Mouse (Mus musculus) limb, embryonic 13.5 days (tissue): ENCODE results near the gene Arl3. TPM values are rescaled to one million over a fixed set of nuclear protein-coding genes. Genes with fewer than 3 reads are reported as not detected.

Experiments
- ATAC-seq: fragments of 200-750 bp; cut with Nextera tagmentation; 2 replicates; pipeline ENCODE4 v1.8.0; 2017; ENCODE audit warnings: low read depth, moderate number of reproducible peaks, moderate TSS enrichment; ENCODE audit not compliant: low FRiP score
- H3K27ac ChIP-seq: fragments of 300-500 bp; sonication (generic); 2 replicates; pipeline ENCODE4 v1.5.1; 2015; ENCODE audit warnings: inconsistent platforms, mild to moderate bottlenecking, moderate library complexity
- H3K27me3 ChIP-seq: fragments of 300-500 bp; sonication (generic); 2 replicates; pipeline ENCODE4 v1.6.1; 2015; ENCODE audit warnings: mild to moderate bottlenecking, inconsistent platforms
- H3K36me3 ChIP-seq: fragments of 300-500 bp; sonication (generic); 2 replicates; pipeline ENCODE4 v1.6.1; 2015; ENCODE audit warnings: inconsistent platforms, mild to moderate bottlenecking, moderate library complexity
- H3K4me1 ChIP-seq: fragments of 300-500 bp; sonication (generic); 2 replicates; pipeline ENCODE4 v1.6.1; 2015; ENCODE audit warnings: inconsistent platforms
- H3K4me2 ChIP-seq: fragments of 300-500 bp; sonication (generic); replicated peaks from 2 replicates; pipeline ENCODE4 v1.6.1; 2015; ENCODE audit warnings: inconsistent platforms, mild to moderate bottlenecking, moderate library complexity
- H3K4me3 ChIP-seq: fragments of 300-500 bp; sonication (generic); 2 replicates; pipeline ENCODE4 v1.5.1; 2015; ENCODE audit warnings: moderate library complexity, mild to moderate bottlenecking, inconsistent platforms
- H3K9ac ChIP-seq: fragments of 300-500 bp; sonication (generic); 2 replicates; pipeline ENCODE4 v1.6.1; 2015; ENCODE audit warnings: mild to moderate bottlenecking, inconsistent platforms
- H3K9me3 ChIP-seq: fragments of 300-500 bp; sonication (generic); 2 replicates; pipeline ENCODE4 v1.6.1; 2016; ENCODE audit warnings: inconsistent platforms
- WGBS: fragments of 180-500 bp; shearing (Covaris S2); methylation state at CpG from one replicate; pipeline ENCODE4 v1.1.7; 2015; 5-methylcytosine and 5-hydroxymethylcytosine counted together
- polyA plus RNA-seq: library from polyadenylated mRNA; unstranded; fragments of >200 nt; fragmentation: Nextera tagmentation; extraction: Ambion mirVana; gene quantifications from 2 replicates; pipeline ENCODE4 v1.2.1, GENCODE M21; 2015

Gene Arl3
- polyA plus RNA-seq, 1 experiment from 2014 or later: 178 TPM

- 89% methylated on average over 13 of the region's 13 CpGs for WGBS
- Histone ChIP-seq H3K27ac (no peak overlapping the region), H3K27me3 (no peaks in the 10 kb centered on the region), H3K9ac (no peak overlapping the region), H3K4me2 (no peak overlapping the region), H3K4me3 (no peak overlapping the region), H3K36me3 (peaks cover 63% of the 10 kb centered on the region), H3K4me1 (no peaks in the 10 kb centered on the region), H3K9me3 (no peaks in the 10 kb centered on the region)
- no peak for ATAC-seq
These were observed 33.7 kb upstream of the Arl3 start for GRCm38 (mm10) chr19:46606718-46607117.

- H3K9ac ChIP-seq: no peak overlapping the region
- no peaks in the 10 kb centered on the region for H3K9me3 ChIP-seq
- no peak overlapping the region for H3K27ac ChIP-seq
- WGBS: 90% methylated on average over 4 of the region's 4 CpGs
- H3K27me3 ChIP-seq: no peaks in the 10 kb centered on the region
- peaks cover 17% of the 10 kb centered on the region for H3K4me1 ChIP-seq
- peaks cover 42% of the 10 kb centered on the region for H3K36me3 ChIP-seq
- no peak overlapping the region for H3K4me2 ChIP-seq
- ATAC-seq: no peak
- H3K4me3 ChIP-seq: no peak overlapping the region
These were observed 29.4 kb upstream of the Arl3 start for GRCm38 (mm10) chr19:46602406-46602805.

- 90% methylated on average over 14 of the region's 14 CpGs for WGBS
- no peak for ATAC-seq
- Histone ChIP-seq H3K4me1 (peaks cover 17% of the 10 kb centered on the region), H3K27me3 (no peaks in the 10 kb centered on the region), H3K27ac (no peak overlapping the region), H3K9ac (no peak overlapping the region), H3K4me2 (no peak overlapping the region), H3K36me3 (peaks cover 37% of the 10 kb centered on the region), H3K9me3 (no peaks in the 10 kb centered on the region), H3K4me3 (no peak overlapping the region)
These were observed 28.5 kb upstream of the Arl3 start for GRCm38 (mm10) chr19:46601491-46601890.

- peaks cover 17% of the 10 kb centered on the region for H3K4me1 ChIP-seq
- no peak for ATAC-seq
- peak overlapping the region; percentile 88; the same call in 1 of the 2 replicates for H3K9ac ChIP-seq
- no peaks in the 10 kb centered on the region for H3K9me3 ChIP-seq
- H3K27ac ChIP-seq: no peak overlapping the region
- H3K27me3 ChIP-seq: no peaks in the 10 kb centered on the region
- peak overlapping the region; percentile 98 for H3K4me2 ChIP-seq
- WGBS: 85% methylated on average over 4 of the region's 4 CpGs
- peaks cover 37% of the 10 kb centered on the region for H3K36me3 ChIP-seq
- H3K4me3 ChIP-seq: peak overlapping the region; percentile 95
These were observed 27.4 kb upstream of the Arl3 start for GRCm38 (mm10) chr19:46600371-46600770.

- no peaks in the 10 kb centered on the region for H3K27me3 ChIP-seq
- ATAC-seq: no peak
These were observed 26.6 kb upstream of the Arl3 start for GRCm38 (mm10) chr19:46599375-46600256.

GRCm38 (mm10) chr19:46598720-46599252 is 25.8 kb upstream of the Arl3 start, which contains the start of gene Wbp1l:
Wbp1l (plus strand) TSS chr19:46599084.
- Histone ChIP-seq H3K27me3 (no peaks in the 10 kb centered on the region), H3K9ac (peak within 1 kb of the TSS; percentile 88), H3K4me1 (peaks cover 17% of the 10 kb centered on the region), H3K36me3 (peaks cover 41% of the 10 kb centered on the region), H3K4me3 (peak within 1 kb of the TSS; percentile 95), H3K9me3 (no peaks in the 10 kb centered on the region), H3K27ac (peak within 1 kb of the TSS; percentile 48; the same call in 1 of the 2 replicates), H3K4me2 (peak within 1 kb of the TSS; percentile 98)
- under 1% methylated on average over 22 of the region's 22 CpGs for WGBS
- ATAC-seq: peak; percentile 99

More at GRCm38 (mm10) chr19:46599375-46600256, 26.6 kb upstream of the Arl3 start:
- Histone ChIP-seq H3K9me3 (no peaks in the 10 kb centered on the region), H3K36me3 (peaks cover 36% of the 10 kb centered on the region), H3K9ac (peak overlapping the region; percentile 88), H3K4me3 (peak overlapping the region; percentile 95), H3K27ac (peak overlapping the region; percentile 48; the same call in 1 of the 2 replicates), H3K4me2 (peak overlapping the region; percentile 98), H3K4me1 (peaks cover 17% of the 10 kb centered on the region)
- 19% methylated on average over 22 of the region's 22 CpGs for WGBS

- H3K4me1 ChIP-seq: peaks cover 17% of the 10 kb centered on the region
- H3K9me3 ChIP-seq: no peaks in the 10 kb centered on the region
- H3K27ac ChIP-seq: no peak overlapping the region
- no peaks in the 10 kb centered on the region for H3K27me3 ChIP-seq
- 79% methylated on average over 4 of the region's 4 CpGs for WGBS
- H3K4me2 ChIP-seq: peak overlapping the region; percentile 49
- H3K9ac ChIP-seq: no peak overlapping the region
- H3K36me3 ChIP-seq: peaks cover 43% of the 10 kb centered on the region
- ATAC-seq: no peak
- peak overlapping the region; percentile 95; the same call in 1 of the 2 replicates for H3K4me3 ChIP-seq
These were observed 25.2 kb upstream of the Arl3 start for GRCm38 (mm10) chr19:46598187-46598586.

GRCm38 (mm10) chr19:46592751-46593439 is 19.9 kb upstream of the Arl3 start:
- Histone ChIP-seq H3K36me3 (peaks cover 85% of the 10 kb centered on the region), H3K27me3 (no peaks in the 10 kb centered on the region), H3K4me2 (no peak overlapping the region), H3K27ac (no peak overlapping the region), H3K9me3 (no peaks in the 10 kb centered on the region), H3K9ac (no peak overlapping the region), H3K4me3 (no peak overlapping the region), H3K4me1 (0 out of 2 replicates have a peak, but pooled peaks cover under 1% of the 10 kb centered on the region)
- no peak for ATAC-seq
- 88% methylated on average over 9 of the region's 9 CpGs for WGBS

- Histone ChIP-seq H3K36me3 (peaks cover 87% of the 10 kb centered on the region), H3K4me3 (no peak overlapping the region)
- WGBS: 84% methylated on average over 6 of the region's 6 CpGs
These were observed 18.6 kb upstream of the Arl3 start for GRCm38 (mm10) chr19:46591575-46591974.

GRCm38 (mm10) chr19:46587823-46588508 is 15.0 kb upstream of the Arl3 start:
- Histone ChIP-seq H3K4me3 (no peak overlapping the region), H3K9me3 (no peaks in the 10 kb centered on the region), H3K27ac (no peak overlapping the region), H3K36me3 (peaks cover 78% of the 10 kb centered on the region), H3K27me3 (no peaks in the 10 kb centered on the region), H3K9ac (no peak overlapping the region), H3K4me1 (no peaks in the 10 kb centered on the region), H3K4me2 (no peak overlapping the region)
- 56% methylated on average over 13 of the region's 13 CpGs for WGBS
- 0 out of 2 replicates have a peak, but pooled peaks have one; percentile 64 for ATAC-seq

More at GRCm38 (mm10) chr19:46591575-46591974, 18.6 kb upstream of the Arl3 start:
- Histone ChIP-seq H3K9ac (no peak overlapping the region), H3K27ac (no peak overlapping the region), H3K4me1 (no peaks in the 10 kb centered on the region), H3K9me3 (no peaks in the 10 kb centered on the region), H3K27me3 (no peaks in the 10 kb centered on the region), H3K4me2 (no peak overlapping the region)
- ATAC-seq: no peak

GRCm38 (mm10) chr19:46575196-46575595 is 2.2 kb upstream of the Arl3 start:
- 34% methylated on average over 4 of the region's 4 CpGs for WGBS
- no peak overlapping the region for H3K4me3 ChIP-seq

More at GRCm38 (mm10) chr19:46575196-46575595, 2.2 kb upstream of the Arl3 start:
- peaks cover 22% of the 10 kb centered on the region for H3K4me1 ChIP-seq
- H3K36me3 ChIP-seq: no peaks in the 10 kb centered on the region
- ATAC-seq: no peak
- no peak overlapping the region; the same call in 1 of the 2 replicates for H3K4me2 ChIP-seq
- no peaks in the 10 kb centered on the region for H3K9me3 ChIP-seq
- no peak overlapping the region for H3K9ac ChIP-seq
- H3K27me3 ChIP-seq: no peaks in the 10 kb centered on the region
- H3K27ac ChIP-seq: no peak overlapping the region
